Mouse (Mus musculus): ENCODE data around the gene Dnhd1.

DNA sequence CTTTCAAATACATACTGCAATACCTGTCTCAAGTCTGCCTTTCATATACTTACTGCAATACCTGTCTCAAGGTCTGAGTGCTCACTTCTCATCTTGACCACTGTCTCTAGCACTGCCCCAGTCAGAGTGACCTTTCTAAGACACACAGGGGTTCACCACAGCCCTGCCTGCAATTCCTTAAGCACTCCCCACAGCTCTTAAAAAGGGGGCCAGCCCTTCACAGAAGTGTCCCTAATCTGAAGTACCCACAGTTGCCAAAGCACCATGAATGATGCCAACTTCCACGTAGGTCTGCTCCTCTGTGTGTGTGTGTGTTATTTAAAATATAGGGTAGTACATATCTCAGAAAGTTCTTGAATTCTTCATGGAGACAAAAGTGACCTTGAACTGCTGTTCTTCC lies 38.9 kb upstream of the Dnhd1 start:
- TF ChIP-seq CTCF (IDR thresholded peaks at IDR 0.05; ENCODE audit: insufficient read depth, low read depth, low read length) = no peak
- no peak for TF ChIP-seq POLR2A (IDR thresholded peaks at IDR 0.05; ENCODE audit: insufficient read depth, low read depth, low read length)
